Mouse (Mus musculus): ENCODE results near the gene Mogat2.

Gene Mogat2

GRCm38 (mm10) chr7:99234916-99235315 lies 3.5 kb downstream of the Mogat2 start:
- no peak for DNase-seq

GRCm38 (mm10) chr7:99232571-99232970 lies 5.8 kb downstream of the Mogat2 start:
- DNase-seq, result peak in 1 of 2 experiments; percentile 36

GRCm38 (mm10) chr7:99230061-99230747 lies 8.2 kb downstream of the Mogat2 start:
- DNase-seq, result no peak

- peak; percentile 48 to 54 for DNase-seq
Measured at GRCm38 (mm10) chr7:99229411-99229810, 9.0 kb downstream of the Mogat2 start.

- no peak for DNase-seq
Measured at GRCm38 (mm10) chr7:99228825-99229224, 9.6 kb downstream of the Mogat2 start.

GRCm38 (mm10) chr7:99227267-99227666 lies 11.2 kb downstream of the Mogat2 start:
- no peak for DNase-seq

- no peak for DNase-seq
Measured at GRCm38 (mm10) chr7:99226662-99227061, 11.8 kb downstream of the Mogat2 start.

GRCm38 (mm10) chr7:99225421-99225820 lies 13.0 kb downstream of the Mogat2 start:
- no peak for DNase-seq

GRCm38 (mm10) chr7:99224648-99225190 lies 13.7 kb downstream of the Mogat2 start:
- no peak for DNase-seq

GRCm38 (mm10) chr7:99224225-99224624 lies 14.2 kb downstream of the Mogat2 start:
- peak in 1 of 2 experiments; percentile 35 for DNase-seq

- DNase-seq, result peak; percentile 27 to 47
Measured at GRCm38 (mm10) chr7:99217338-99218074, 20.9 kb downstream of the Mogat2 start.

GRCm38 (mm10) chr7:99215347-99215855 lies 23.0 kb downstream of the Mogat2 start:
- no peak for DNase-seq

GRCm38 (mm10) chr7:99214621-99215185 lies 23.7 kb downstream of the Mogat2 start:
- no peak for DNase-seq

- no peak for DNase-seq
Measured at GRCm38 (mm10) chr7:99213686-99214085, 24.7 kb downstream of the Mogat2 start.

- DNase-seq, result no peak
Measured at GRCm38 (mm10) chr7:99213056-99213455, 25.4 kb downstream of the Mogat2 start.

- no peak for DNase-seq
Measured at GRCm38 (mm10) chr7:99208704-99209103, 29.7 kb downstream of the Mogat2 start.

- DNase-seq, result no peak
Measured at GRCm38 (mm10) chr7:99206364-99206763, 32.1 kb downstream of the Mogat2 start.

- no peak for DNase-seq
Measured at GRCm38 (mm10) chr7:99202163-99202562, 36.3 kb downstream of the Mogat2 start.

- DNase-seq, result no peak
Measured at GRCm38 (mm10) chr7:99200290-99200689, 38.1 kb downstream of the Mogat2 start.

- no peak for DNase-seq
Measured at GRCm38 (mm10) chr7:99199451-99200175, 38.8 kb downstream of the Mogat2 start.

- DNase-seq, result no peak
Measured at GRCm38 (mm10) chr7:99198811-99199210, 39.6 kb downstream of the Mogat2 start.

GRCm38 (mm10) chr7:99194511-99194910 lies 43.9 kb downstream of the Mogat2 start:
- DNase-seq, result no peak

GRCm38 (mm10) chr7:99193926-99194325 lies 44.5 kb downstream of the Mogat2 start:
- DNase-seq, result no peak
